Mouse (Mus musculus) forebrain, embryonic 11.5 days (tissue): ENCODE measurements at regions not wholly inside any gene's neighbourhood (a gene's known extent, or its start where the extent isn't known, plus 50 kb on each side); places are given as distances from the start of the nearest gene placed in this dataset.

ENCODE experiments used
- ATAC-seq: fragments of 200-750 bp; cut with Nextera tagmentation; replicated peaks from 2 replicates; pipeline ENCODE4 v1.8.0; 2017; ENCODE audit warnings: moderate TSS enrichment; ENCODE audit not compliant: low FRiP score
- DNase-seq: peaks from one replicate; pipeline ENCODE4 v3.0.0-alpha.2; 2017; ENCODE audit warnings: low spot score
- H3K27ac ChIP-seq: fragments of 300-500 bp; sonication (generic); 2 replicates; pipeline ENCODE4 v1.5.1; 2014; ENCODE audit warnings: low read depth, low read length
- H3K27me3 ChIP-seq: fragments of 300-500 bp; sonication (generic); 2 replicates; pipeline ENCODE4 v1.6.1; 2014; ENCODE audit warnings: mild to moderate bottlenecking, low read length, mixed read lengths; ENCODE audit not compliant: control insufficient read depth, insufficient read depth
- H3K36me3 ChIP-seq: fragments of 300-500 bp; sonication (generic); 2 replicates; pipeline ENCODE4 v1.6.1; 2014; ENCODE audit warnings: mild to moderate bottlenecking, low read length, moderate library complexity, mixed read lengths; ENCODE audit not compliant: control insufficient read depth, insufficient read depth
- H3K4me1 ChIP-seq: fragments of 300-500 bp; sonication (generic); replicated peaks from 2 replicates; pipeline ENCODE4 v1.6.1; 2014; ENCODE audit warnings: low read length, mixed read lengths; ENCODE audit not compliant: control insufficient read depth, insufficient read depth
- H3K4me2 ChIP-seq: fragments of 300-500 bp; sonication (generic); 2 replicates; pipeline ENCODE4 v1.6.1; 2014; ENCODE audit warnings: low read depth, mild to moderate bottlenecking, low read length, moderate library complexity, mixed read lengths; ENCODE audit not compliant: severe bottlenecking
- H3K4me3 ChIP-seq: fragments of 300-500 bp; sonication (generic); 2 replicates; pipeline ENCODE4 v1.5.1; 2014; ENCODE audit warnings: low read depth, low read length
- H3K9ac ChIP-seq: fragments of 300-500 bp; sonication (generic); 2 replicates; pipeline ENCODE4 v1.6.1; 2014; ENCODE audit warnings: low read length
- H3K9me3 ChIP-seq: fragments of 300-500 bp; sonication (generic); 2 replicates; pipeline ENCODE4 v1.6.1; 2016; ENCODE audit warnings: low read length, mixed read lengths; ENCODE audit not compliant: control insufficient read depth
- WGBS: fragments of 180-500 bp; shearing (Covaris S2); extraction: QIAGEN DNeasy Blood & Tissue Kit; methylation state at CpG from one replicate; pipeline ENCODE4 v1.1.7; 2014; 5-methylcytosine and 5-hydroxymethylcytosine counted together

GRCm38 (mm10) chr9:47999632-48000031 is 162.2 kb upstream of the Nxpe4 start:
- no peak overlapping the region for H3K9ac ChIP-seq
- WGBS: 90% methylated on average over 12 of the region's 12 CpGs
- H3K4me3 ChIP-seq: no peak overlapping the region
- ATAC-seq (no peak), DNase-seq (no peak)
- H3K36me3 ChIP-seq: no peaks in the 10 kb centered on the region
- H3K4me1 ChIP-seq: no peaks in the 10 kb centered on the region
- H3K27ac ChIP-seq: no peak overlapping the region
- H3K4me2 ChIP-seq: no peak overlapping the region
- no peaks in the 10 kb centered on the region for H3K9me3 ChIP-seq
- no peaks in the 10 kb centered on the region for H3K27me3 ChIP-seq

GRCm38 (mm10) chr9:48029021-48029420 is 132.8 kb upstream of the Nxpe4 start:
- H3K4me1 ChIP-seq: no peaks in the 10 kb centered on the region
- no peaks in the 10 kb centered on the region for H3K9me3 ChIP-seq
- no peak for ATAC-seq
- no peak overlapping the region for H3K4me2 ChIP-seq
- H3K27ac ChIP-seq: no peak overlapping the region
- no peak overlapping the region for H3K9ac ChIP-seq
- 98% methylated on average over 3 of the region's 3 CpGs for WGBS
- no peaks in the 10 kb centered on the region for H3K36me3 ChIP-seq
- no peak for DNase-seq
- no peak overlapping the region for H3K4me3 ChIP-seq
- no peaks in the 10 kb centered on the region for H3K27me3 ChIP-seq

- Histone ChIP-seq H3K4me3 (no peak overlapping the region), H3K27ac (no peak overlapping the region), H3K4me1 (no peaks in the 10 kb centered on the region), H3K4me2 (no peak overlapping the region), H3K9me3 (no peaks in the 10 kb centered on the region), H3K9ac (no peak overlapping the region), H3K36me3 (no peaks in the 10 kb centered on the region), H3K27me3 (no peaks in the 10 kb centered on the region)
- DNase-seq: no peak
- 88% methylated on average over 3 of the region's 3 CpGs for WGBS
- ATAC-seq: no peak
These were observed 131.0 kb upstream of the Nxpe4 start for GRCm38 (mm10) chr9:48030839-48031238.

DNA sequence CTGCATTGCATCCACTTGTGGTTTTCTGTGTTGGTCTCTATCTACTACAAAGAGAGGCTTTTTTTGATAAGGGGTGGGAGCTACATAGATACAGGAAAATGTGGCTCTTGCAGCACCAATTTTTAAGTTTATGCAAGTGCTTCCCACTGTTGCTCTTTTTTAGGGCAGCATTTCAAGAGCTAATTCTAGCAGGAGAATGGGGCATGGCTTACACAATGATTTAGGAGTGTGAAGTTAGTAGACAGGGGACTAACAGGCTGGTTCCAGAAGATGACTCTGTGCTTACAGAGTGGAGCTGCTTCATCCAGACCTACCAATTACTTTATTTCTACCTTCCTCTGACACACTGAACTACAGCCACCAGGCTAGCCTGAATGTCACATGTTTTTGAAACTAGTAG is 125.9 kb upstream of the Nxpe4 start:
- H3K4me2 ChIP-seq: no peak overlapping the region
- no peaks in the 10 kb centered on the region for H3K36me3 ChIP-seq
- H3K9me3 ChIP-seq: no peaks in the 10 kb centered on the region
- DNase-seq (no peak), ATAC-seq (no peak)
- H3K9ac ChIP-seq: no peak overlapping the region
- no peak overlapping the region for H3K4me3 ChIP-seq
- H3K27me3 ChIP-seq: no peaks in the 10 kb centered on the region
- H3K27ac ChIP-seq: no peak overlapping the region
- H3K4me1 ChIP-seq: no peaks in the 10 kb centered on the region

GRCm38 (mm10) chr9:48044826-48045225 is 117.0 kb upstream of the Nxpe4 start:
- Histone ChIP-seq H3K36me3 (no peaks in the 10 kb centered on the region), H3K27me3 (no peaks in the 10 kb centered on the region), H3K27ac (no peak overlapping the region), H3K9me3 (no peaks in the 10 kb centered on the region), H3K4me2 (no peak overlapping the region), H3K4me3 (no peak overlapping the region), H3K4me1 (no peaks in the 10 kb centered on the region), H3K9ac (no peak overlapping the region)
- DNase-seq: no peak
- no peak for ATAC-seq

GRCm38 (mm10) chr9:48047846-48048245 is 114.0 kb upstream of the Nxpe4 start:
- no peaks in the 10 kb centered on the region for H3K9me3 ChIP-seq
- no peaks in the 10 kb centered on the region for H3K27me3 ChIP-seq
- H3K36me3 ChIP-seq: no peaks in the 10 kb centered on the region
- no peak overlapping the region for H3K9ac ChIP-seq
- H3K4me2 ChIP-seq: no peak overlapping the region
- ATAC-seq: no peak
- no peak for DNase-seq
- H3K27ac ChIP-seq: no peak overlapping the region
- WGBS: 67% methylated on average over 4 of the region's 4 CpGs
- no peak overlapping the region for H3K4me3 ChIP-seq
- H3K4me1 ChIP-seq: no peaks in the 10 kb centered on the region

- no peaks in the 10 kb centered on the region for H3K9me3 ChIP-seq
- no peak overlapping the region for H3K9ac ChIP-seq
- H3K4me2 ChIP-seq: no peak overlapping the region
- no peaks in the 10 kb centered on the region for H3K36me3 ChIP-seq
- ATAC-seq (no peak), DNase-seq (no peak)
- H3K27ac ChIP-seq: no peak overlapping the region
- H3K4me1 ChIP-seq: no peaks in the 10 kb centered on the region
- no peak overlapping the region for H3K4me3 ChIP-seq
- no peaks in the 10 kb centered on the region for H3K27me3 ChIP-seq
- WGBS: 80% methylated on average over 4 of the region's 4 CpGs
These were observed 108.2 kb upstream of the Nxpe4 start for GRCm38 (mm10) chr9:48053580-48053979.

DNA sequence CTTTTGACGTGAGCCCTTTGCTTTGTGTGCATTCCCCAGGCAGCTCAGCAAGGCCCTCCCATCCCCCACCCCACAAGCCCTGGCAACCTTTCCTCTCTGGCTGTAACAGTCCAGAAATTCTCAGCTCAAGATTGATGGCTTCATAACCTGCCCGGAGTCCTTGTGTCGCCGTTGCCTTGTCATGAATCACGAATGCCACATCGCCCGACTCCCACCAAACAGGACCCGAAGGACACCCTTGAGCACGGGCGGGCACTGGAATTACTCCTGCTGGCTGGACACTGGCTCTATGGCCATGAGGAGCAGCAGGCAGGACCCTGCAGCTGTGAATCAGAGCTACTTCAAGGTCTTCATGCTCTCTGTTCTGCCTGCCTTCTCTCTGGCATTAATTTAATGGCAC is 106.6 kb upstream of the Nxpe4 start:
- DNase-seq (no peak), ATAC-seq (no peak)
- H3K9me3 ChIP-seq: no peaks in the 10 kb centered on the region
- no peaks in the 10 kb centered on the region for H3K36me3 ChIP-seq
- no peak overlapping the region for H3K27ac ChIP-seq
- no peaks in the 10 kb centered on the region; the same call in 1 of the 2 replicates for H3K4me1 ChIP-seq
- H3K4me2 ChIP-seq: no peak overlapping the region
- 81% methylated on average over 10 of the region's 10 CpGs for WGBS
- H3K9ac ChIP-seq: no peak overlapping the region
- H3K4me3 ChIP-seq: no peak overlapping the region
- no peaks in the 10 kb centered on the region for H3K27me3 ChIP-seq

GRCm38 (mm10) chr9:48058599-48058998 is 103.2 kb upstream of the Nxpe4 start:
- no peak overlapping the region for H3K4me2 ChIP-seq
- no peak overlapping the region for H3K4me3 ChIP-seq
- no peaks in the 10 kb centered on the region for H3K27me3 ChIP-seq
- no peak overlapping the region for H3K27ac ChIP-seq
- no peak overlapping the region for H3K9ac ChIP-seq
- no peak for DNase-seq
- WGBS: 38% methylated on average over 8 of the region's 8 CpGs
- ATAC-seq: no peak
- H3K4me1 ChIP-seq: no peaks in the 10 kb centered on the region; the same call in 1 of the 2 replicates
- no peaks in the 10 kb centered on the region for H3K9me3 ChIP-seq
- H3K36me3 ChIP-seq: no peaks in the 10 kb centered on the region
